Mouse (Mus musculus) kidney, embryonic 15.5 days (tissue): ENCODE results near the gene Gm14137. TPM values are rescaled to one million over a fixed set of nuclear protein-coding genes. Genes with fewer than 3 reads are reported as not detected.

Source experiments
- ATAC-seq: fragments of 200-750 bp; cut with Nextera tagmentation; replicated peaks from 2 replicates; pipeline ENCODE4 v1.8.0; 2017; ENCODE audit warnings: moderate TSS enrichment; ENCODE audit not compliant: low FRiP score
- H3K27ac ChIP-seq: fragments of 300-500 bp; sonication (generic); 2 replicates; pipeline ENCODE4 v1.5.1; 2015; ENCODE audit warnings: mild to moderate bottlenecking, inconsistent platforms
- H3K27me3 ChIP-seq: fragments of 300-500 bp; sonication (generic); 2 replicates; pipeline ENCODE4 v1.6.1; 2015; ENCODE audit warnings: inconsistent platforms
- H3K36me3 ChIP-seq: fragments of 300-500 bp; sonication (generic); 2 replicates; pipeline ENCODE4 v1.6.1; 2015; ENCODE audit warnings: inconsistent platforms
- H3K4me1 ChIP-seq: fragments of 300-500 bp; sonication (generic); 2 replicates; pipeline ENCODE4 v1.6.1; 2015; ENCODE audit warnings: inconsistent platforms
- H3K4me2 ChIP-seq: fragments of 300-500 bp; sonication (generic); 2 replicates; pipeline ENCODE4 v1.6.1; 2015; ENCODE audit warnings: moderate library complexity, mild to moderate bottlenecking, inconsistent platforms
- H3K4me3 ChIP-seq: fragments of 300-500 bp; sonication (generic); replicated peaks from 2 replicates; pipeline ENCODE4 v1.5.1; 2015; ENCODE audit warnings: mild to moderate bottlenecking, inconsistent platforms
- H3K9ac ChIP-seq: fragments of 300-500 bp; sonication (generic); 2 replicates; pipeline ENCODE4 v1.6.1; 2015; ENCODE audit warnings: mild to moderate bottlenecking, inconsistent platforms
- H3K9me3 ChIP-seq: fragments of 300-500 bp; sonication (generic); replicated peaks from 2 replicates; pipeline ENCODE4 v1.6.1; 2016; ENCODE audit warnings: inconsistent platforms
- WGBS: fragments of 180-500 bp; shearing (Covaris S2); methylation state at CpG from one replicate; pipeline ENCODE4 v1.1.7; 2015; ENCODE audit warnings: mixed read lengths; 5-methylcytosine and 5-hydroxymethylcytosine counted together
- polyA plus RNA-seq: library from polyadenylated mRNA; unstranded; fragments of >200 nt; fragmentation: Nextera tagmentation; extraction: Ambion mirVana; gene quantifications from 2 replicates; pipeline ENCODE4 v1.2.1, GENCODE M21; 2015

The Gm14137 gene
- polyA plus RNA-seq, 1 experiment from 2014 or later: 0.81 TPM

DNA sequence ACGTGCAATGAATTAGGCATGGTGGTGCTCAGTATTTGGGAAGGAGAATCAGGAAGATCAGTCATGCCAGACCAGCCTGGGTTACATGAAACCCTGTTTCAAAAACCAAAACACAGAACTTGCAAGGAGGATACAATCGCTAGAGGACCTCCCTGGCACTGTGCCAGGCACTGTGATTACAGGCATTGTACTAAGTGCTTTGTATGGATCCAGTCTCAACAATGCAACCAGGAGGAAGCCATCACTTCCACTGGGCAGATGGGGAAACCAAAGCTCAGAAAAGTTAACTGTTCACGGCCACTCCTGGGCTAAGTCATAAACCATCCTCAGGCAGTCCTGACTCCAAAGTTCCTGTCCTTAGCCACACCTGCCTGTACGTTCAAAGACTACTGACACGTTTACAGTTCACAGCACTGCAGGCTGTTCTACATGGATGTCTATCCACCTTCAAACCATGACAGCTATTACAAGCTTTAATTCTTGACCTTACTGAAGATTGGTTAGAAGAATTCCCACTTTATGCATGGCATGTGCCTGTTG is 28.7 kb downstream of the Gm14137 start:
- Histone ChIP-seq H3K4me2 (no peak overlapping the region), H3K9ac (no peak overlapping the region), H3K27ac (peak overlapping the region; percentile 48), H3K36me3 (no peaks in the 10 kb centered on the region), H3K27me3 (no peaks in the 10 kb centered on the region), H3K9me3 (no peaks in the 10 kb centered on the region), H3K4me1 (peaks cover 37% of the 10 kb centered on the region), H3K4me3 (no peak overlapping the region)
- 23% methylated on average over 5 of the region's 5 CpGs for WGBS
- no peak for ATAC-seq

DNA sequence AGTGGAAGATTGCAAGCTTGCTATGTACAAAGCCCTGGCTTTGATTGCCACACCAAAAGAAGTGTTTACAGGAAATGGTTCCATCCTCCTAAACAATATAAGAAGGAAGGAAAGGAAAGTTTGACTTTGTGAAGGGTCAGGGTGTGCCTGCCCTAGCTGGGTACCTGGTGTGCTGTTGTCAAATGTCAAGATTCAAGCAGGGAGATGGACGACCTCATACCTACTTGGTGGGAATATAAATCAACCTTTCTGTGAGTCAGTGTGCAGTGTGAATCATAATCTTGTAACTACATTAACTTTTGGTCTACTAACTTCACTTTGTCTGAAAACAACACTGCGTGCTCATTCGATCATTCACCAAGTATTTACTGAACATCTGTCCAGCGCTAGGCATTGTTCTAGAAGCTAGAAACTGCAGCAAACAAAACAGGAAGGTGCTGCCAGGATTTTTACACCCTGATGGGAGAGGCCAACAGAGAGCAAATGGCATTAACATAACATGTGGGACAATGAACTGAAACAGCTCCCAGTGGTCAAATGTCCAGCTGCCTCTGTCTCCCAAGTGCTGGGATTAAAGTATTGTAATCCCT is 29.7 kb downstream of the Gm14137 start:
- no peak overlapping the region for H3K9ac ChIP-seq
- H3K27ac ChIP-seq: peak overlapping the region; percentile 48; the same call in 1 of the 2 replicates
- no peak for ATAC-seq
- no peak overlapping the region for H3K4me2 ChIP-seq
- 42% methylated on average over 4 of the region's 4 CpGs for WGBS
- H3K36me3 ChIP-seq: no peaks in the 10 kb centered on the region
- H3K4me1 ChIP-seq: peaks cover 30% of the 10 kb centered on the region
- no peaks in the 10 kb centered on the region for H3K27me3 ChIP-seq
- no peak overlapping the region for H3K4me3 ChIP-seq
- H3K9me3 ChIP-seq: no peaks in the 10 kb centered on the region

DNA sequence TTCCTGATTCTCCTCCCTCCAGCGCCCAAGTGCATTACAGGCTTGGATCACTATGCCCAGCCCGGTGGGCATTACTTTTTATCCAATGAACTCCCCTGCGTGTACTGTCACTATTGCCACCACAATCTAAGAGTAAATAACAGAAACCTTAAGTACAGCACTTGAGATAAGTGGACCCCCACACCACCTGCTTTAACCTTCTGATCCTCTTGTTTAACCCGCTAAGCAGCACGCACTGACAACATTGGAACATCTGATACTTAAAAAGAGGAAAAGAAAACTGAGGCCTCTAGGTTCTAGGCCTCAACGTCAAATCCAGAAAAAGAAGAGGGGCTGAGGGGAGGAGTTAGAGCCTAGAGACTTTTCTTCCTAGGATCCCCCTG is 33.6 kb downstream of the Gm14137 start:
- peaks cover 29% of the 10 kb centered on the region for H3K4me1 ChIP-seq
- peak overlapping the region; percentile 69 for H3K4me2 ChIP-seq
- H3K27ac ChIP-seq: peak overlapping the region; percentile 93
- H3K9ac ChIP-seq: peak overlapping the region; percentile 64
- 14% methylated on average over 6 of the region's 6 CpGs for WGBS
- H3K27me3 ChIP-seq: no peaks in the 10 kb centered on the region
- H3K36me3 ChIP-seq: peaks cover 26% of the 10 kb centered on the region
- H3K4me3 ChIP-seq: peak overlapping the region; percentile 65
- ATAC-seq: no peak
- no peaks in the 10 kb centered on the region for H3K9me3 ChIP-seq

DNA sequence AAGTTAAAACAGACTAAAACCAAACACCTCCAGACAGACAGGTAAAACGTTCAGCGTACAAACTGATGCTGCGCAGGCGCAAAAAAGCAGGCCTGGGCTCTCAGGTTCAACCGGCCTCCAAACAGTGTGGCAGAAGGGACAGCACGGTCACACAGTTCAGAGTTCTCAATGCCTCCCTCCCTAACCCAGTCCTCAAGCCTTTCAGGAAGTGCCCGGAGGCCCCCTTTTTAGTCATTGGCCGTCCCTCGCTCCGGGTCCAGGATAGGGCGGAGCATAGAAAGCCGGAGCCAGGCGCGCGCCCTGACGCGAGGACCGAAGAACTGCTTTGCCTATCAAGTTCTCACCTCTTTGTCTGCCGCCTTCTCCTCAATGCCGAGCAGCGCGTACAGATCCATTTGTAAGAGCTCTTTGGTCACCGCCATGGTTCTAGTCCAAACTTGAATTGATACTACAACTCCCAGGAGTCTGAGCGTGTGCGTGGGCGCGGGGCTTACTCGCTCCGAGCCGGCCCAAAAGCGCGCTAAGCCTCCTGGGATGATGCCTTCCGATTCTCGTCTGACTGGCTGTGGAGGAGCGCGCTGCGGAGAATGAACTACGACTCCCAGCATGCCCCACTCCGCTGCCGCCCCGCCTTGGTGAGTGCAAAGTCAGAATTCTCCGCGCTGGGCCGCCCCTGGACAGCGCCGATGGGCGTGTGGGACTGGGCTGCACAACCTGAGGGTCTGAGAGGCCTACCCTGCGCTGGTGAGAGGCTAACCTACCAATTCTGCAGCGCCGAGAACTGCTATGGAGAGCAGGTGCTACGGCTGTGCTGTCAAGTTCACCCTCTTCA is 34.3 kb downstream of the Gm14137 start, which contains the start of the genes Zfyve19 and Dnajc17:
Gene Zfyve19, plus strand, starts transcription at position 274 of the 832 bp plus-strand sequence.
Gene Dnajc17, minus strand, starts transcription at position 452 of the 832 bp plus-strand sequence.
- peak within 1 kb of the TSS; percentile 93 for H3K27ac ChIP-seq
- H3K9ac ChIP-seq: peak within 1 kb of the TSS; percentile 64
- H3K36me3 ChIP-seq: peaks cover 32% of the 10 kb centered on the region
- H3K4me3 ChIP-seq: peak within 1 kb of the TSS; percentile 65
- peaks cover 23% of the 10 kb centered on the region for H3K4me1 ChIP-seq
- no peaks in the 10 kb centered on the region for H3K9me3 ChIP-seq
- peak within 1 kb of the TSS; percentile 69 for H3K4me2 ChIP-seq
- no peaks in the 10 kb centered on the region for H3K27me3 ChIP-seq
- ATAC-seq: peak; percentile 98
- WGBS: under 1% methylated on average over 51 of the region's 51 CpGs

DNA sequence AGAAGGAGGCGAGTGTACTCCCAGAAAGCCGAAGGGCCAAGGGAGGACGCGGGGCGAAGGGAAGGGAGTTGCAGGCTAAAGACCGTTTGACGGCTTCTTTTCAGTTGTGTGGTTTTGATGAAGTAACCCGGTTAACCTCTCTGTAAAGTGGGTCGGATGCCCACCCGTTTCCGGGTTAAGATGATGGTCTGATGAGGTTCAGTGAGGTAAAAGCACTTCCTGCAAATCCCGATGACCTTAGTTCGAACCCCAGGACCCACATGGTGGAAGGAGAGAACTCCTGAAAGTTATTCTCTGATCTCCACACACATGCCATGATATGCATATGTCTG is 34.8 kb downstream of the Gm14137 start:
- H3K4me3 ChIP-seq: peak overlapping the region; percentile 65
- peak overlapping the region; percentile 93 for H3K27ac ChIP-seq
- peak overlapping the region; percentile 69 for H3K4me2 ChIP-seq
- H3K9ac ChIP-seq: peak overlapping the region; percentile 63
- H3K9me3 ChIP-seq: no peaks in the 10 kb centered on the region
- H3K36me3 ChIP-seq: peaks cover 36% of the 10 kb centered on the region
- ATAC-seq: 0 out of 2 replicates have a peak, but pooled peaks have one; percentile 0
- WGBS: under 1% methylated on average over 13 of the region's 13 CpGs
- peaks cover 18% of the 10 kb centered on the region for H3K4me1 ChIP-seq
- no peaks in the 10 kb centered on the region for H3K27me3 ChIP-seq

Other genes starting within 250 kb of the Gm14137 start
- gene Chst14, start 248.0 kb upstream of the Gm14137 start, polyA plus RNA-seq: 25.9 and 28.4 TPM in 2 replicates
- gene Ccdc32, start 145.1 kb upstream of the Gm14137 start, polyA plus RNA-seq: 21.8 and 23.3 TPM in 2 replicates
- gene Rpusd2, start 139.7 kb upstream of the Gm14137 start, polyA plus RNA-seq: 4.2 and 4.8 TPM in 2 replicates
- 52.4 and 53.7 TPM in 2 replicates for gene Knl1, start 127.4 kb upstream of the Gm14137 start, polyA plus RNA-seq
- 48.8 and 49.7 TPM in 2 replicates for gene Rad51, start 61.7 kb upstream of the Gm14137 start, polyA plus RNA-seq
- 43.2 and 46.8 TPM in 2 replicates for gene Rmdn3, start 17.5 kb upstream of the Gm14137 start, polyA plus RNA-seq
- gene Gchfr, start 6.7 kb upstream of the Gm14137 start, polyA plus RNA-seq: 32.0 and 36.9 TPM in 2 replicates
- 51.8 and 55.4 TPM in 2 replicates for gene Zfyve19, start 34.1 kb downstream of the Gm14137 start, polyA plus RNA-seq
- 18.6 and 21.9 TPM in 2 replicates for gene Dnajc17, start 34.3 kb downstream of the Gm14137 start, polyA plus RNA-seq
- 0.68 and 0.80 TPM in 2 replicates for gene Ppp1r14d, start 55.4 kb downstream of the Gm14137 start, polyA plus RNA-seq
- gene Spint1, start 62.9 kb downstream of the Gm14137 start, polyA plus RNA-seq: 34.3 and 34.7 TPM in 2 replicates
- gene Rhov, start 96.8 kb downstream of the Gm14137 start, polyA plus RNA-seq: 0.72 and 1.1 TPM in 2 replicates
- gene Vps18, start 114.2 kb downstream of the Gm14137 start, polyA plus RNA-seq: 17.6 and 19.6 TPM in 2 replicates
- gene Dll4, start 151.3 kb downstream of the Gm14137 start, polyA plus RNA-seq: 9.9 and 10.5 TPM in 2 replicates
- 0.91 and 0.98 TPM in 2 replicates for gene Chac1, start 176.7 kb downstream of the Gm14137 start, polyA plus RNA-seq